Mouse (Mus musculus): ENCODE results near the gene Vpreb1. TPM values are rescaled to one million over a fixed set of nuclear protein-coding genes. Genes with fewer than 3 reads are reported as not detected.
A peak's percentile ranks its signal among the peaks of the same experiment; 100 is the strongest.

Vpreb1 gene
- polyA plus RNA-seq, 1 experiment, result 0.83 TPM

DNA sequence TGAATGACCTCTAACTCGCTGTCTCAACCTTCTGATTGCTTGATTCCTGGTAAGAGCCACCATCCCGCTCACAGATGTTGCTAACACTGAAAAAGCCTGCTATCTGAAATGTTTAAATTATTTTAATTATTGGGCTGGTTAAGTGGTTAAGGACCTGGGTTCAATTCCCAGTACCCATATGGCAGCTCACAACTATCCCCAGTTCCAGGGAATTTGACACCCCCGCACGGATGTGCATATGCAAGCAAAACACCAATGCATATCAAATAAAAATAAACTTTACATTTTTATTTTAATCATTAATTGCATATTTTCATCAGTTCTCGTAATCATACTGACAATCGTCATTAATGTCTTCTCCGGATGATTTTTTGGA, 414 bp downstream of the Vpreb1 start:
- H3K36me3 ChIP-seq (ENCODE audit: control insufficient read depth, insufficient read depth), result peaks cover 3% of the 10 kb centered on the region
- peak overlapping the region; percentile 67 for H3K4me3 ChIP-seq
- H3K27me3 ChIP-seq (ENCODE audit: control insufficient read depth, insufficient read depth, insufficient read length), result no peaks in the 10 kb centered on the region
- H3ac ChIP-seq (ENCODE audit: control insufficient read depth, insufficient read length), result peak overlapping the region; percentile 47
- TF ChIP-seq TCF12 (IDR thresholded peaks at IDR 0.05; ENCODE audit: insufficient read depth, poor library complexity, severe bottlenecking), result no peak
- TF ChIP-seq E2F4 (IDR thresholded peaks at IDR 0.05; ENCODE audit: insufficient read depth), result no peak
- TF ChIP-seq TCF3 (IDR thresholded peaks at IDR 0.05; ENCODE audit: insufficient read length, low read depth), result no peak
- TF ChIP-seq USF1 (IDR thresholded peaks at IDR 0.05; ENCODE audit: low read depth), result no peak
- TF ChIP-seq POLR2AphosphoS2 (IDR thresholded peaks at IDR 0.05; ENCODE audit: insufficient read length, low read depth), result no peak
- no peak for TF ChIP-seq SRF (IDR thresholded peaks at IDR 0.05; ENCODE audit: control insufficient read depth, insufficient read length, low read depth)
- TF ChIP-seq POLR2A (IDR thresholded peaks at IDR 0.05; ENCODE audit: insufficient read length, low read depth), result no peak
- TF ChIP-seq MAX (IDR thresholded peaks at IDR 0.05; ENCODE audit: low read depth), result no peak
- TF ChIP-seq CEBPB (IDR thresholded peaks at IDR 0.05; ENCODE audit: insufficient read depth, poor library complexity, severe bottlenecking), result no peak
- TF ChIP-seq REST (IDR thresholded peaks at IDR 0.05; ENCODE audit: insufficient read depth, insufficient read length), result no peak
- TF ChIP-seq MYOG (IDR thresholded peaks at IDR 0.05; ENCODE audit: control insufficient read depth in 1 of 3, insufficient read depth in 1 of 3, insufficient read length in 2 of 3, low read depth in 2 of 3), result no peak
- no peak for TF ChIP-seq MYOD1 (IDR thresholded peaks at IDR 0.05; ENCODE audit: control insufficient read depth in 1 of 3, insufficient read length in 2 of 3, low read depth in 2 of 3)
- H3K79me2 ChIP-seq (ENCODE audit: control insufficient read depth, insufficient read depth), result peaks cover 38% of the 10 kb centered on the region
- H3K4me2 ChIP-seq (ENCODE audit: low read depth), result peak overlapping the region; percentile 86

DNA sequence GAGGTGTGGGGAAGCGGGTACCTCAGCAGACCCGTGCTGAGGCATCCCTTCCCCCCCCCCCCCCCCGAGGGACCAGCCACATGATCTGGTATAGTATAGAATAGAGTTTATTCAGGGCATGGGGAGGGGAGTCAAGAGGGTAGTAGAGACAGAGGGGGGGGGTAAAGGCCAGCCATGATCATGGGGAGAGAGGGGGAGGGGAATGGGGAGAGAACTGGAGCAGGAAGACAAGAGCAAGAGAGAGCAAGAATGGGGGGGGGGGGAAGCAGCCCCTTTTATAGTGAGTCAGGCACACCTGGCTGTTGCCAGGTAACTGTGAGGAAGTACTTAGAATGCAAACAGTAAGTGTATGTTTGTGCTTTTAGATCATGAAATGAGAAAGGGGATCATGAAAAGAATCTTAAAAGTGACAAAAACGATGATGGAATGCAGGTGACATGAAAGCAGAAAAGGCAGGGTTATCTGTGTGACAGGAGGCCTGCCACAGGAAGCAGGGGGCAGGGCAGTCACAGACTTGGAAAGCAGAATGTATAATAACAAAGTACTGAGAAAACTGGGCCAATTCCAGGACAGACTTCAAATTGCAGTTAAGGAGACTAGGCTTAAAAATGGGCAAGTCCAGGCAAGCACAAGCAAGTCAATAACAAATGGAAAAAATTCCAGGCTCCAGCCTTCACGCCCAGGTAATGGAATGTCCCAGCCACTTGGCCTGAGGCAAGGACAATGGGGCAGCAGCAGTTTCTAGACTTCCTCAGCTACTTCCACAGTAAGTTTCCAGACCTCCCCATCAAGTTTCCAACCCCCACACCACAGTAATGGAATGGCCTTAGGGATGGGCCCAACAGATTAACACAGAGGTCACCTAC, 4.7 kb downstream of the Vpreb1 start:
- Histone ChIP-seq H3K79me2 (ENCODE audit: control insufficient read depth, insufficient read depth) (no peaks in the 10 kb centered on the region), H3K27me3 (ENCODE audit: control insufficient read depth, insufficient read depth, insufficient read length) (peaks cover 9% of the 10 kb centered on the region), H3K36me3 (ENCODE audit: control insufficient read depth, insufficient read depth) (no peaks in the 10 kb centered on the region), H3ac (ENCODE audit: control insufficient read depth, insufficient read length) (no peak overlapping the region), H3K4me2 (ENCODE audit: low read depth) (no peak overlapping the region), H3K4me3 (no peak overlapping the region)
- TF ChIP-seq REST (IDR thresholded peaks at IDR 0.05; ENCODE audit: insufficient read depth, insufficient read length) (no peak), SRF (IDR thresholded peaks at IDR 0.05; ENCODE audit: control insufficient read depth, insufficient read length, low read depth) (no peak), MYOD1 (IDR thresholded peaks at IDR 0.05; ENCODE audit: control insufficient read depth in 1 of 3, insufficient read length in 2 of 3, low read depth in 2 of 3) (no peak), TCF12 (IDR thresholded peaks at IDR 0.05; ENCODE audit: insufficient read depth, poor library complexity, severe bottlenecking) (no peak)

DNA sequence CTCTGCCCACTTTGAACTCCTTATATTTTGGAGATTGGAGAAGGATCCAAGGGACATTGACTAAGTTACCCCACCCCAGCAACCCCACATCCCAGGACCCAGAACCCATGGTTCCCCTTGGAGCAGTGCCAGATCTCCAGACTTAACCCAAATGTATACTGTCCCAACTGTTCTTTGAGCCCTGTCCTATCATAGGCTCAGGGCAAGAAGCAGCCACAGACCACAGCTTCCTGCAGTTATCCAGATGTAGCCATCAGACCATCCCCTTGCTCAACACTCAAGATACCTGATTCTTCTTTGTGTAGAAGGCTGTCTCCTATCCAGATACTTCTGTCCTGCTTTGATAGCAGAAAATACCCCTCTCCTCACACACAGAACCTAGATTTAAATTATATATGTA, 5.4 kb downstream of the Vpreb1 start:
- Histone ChIP-seq H3ac (ENCODE audit: control insufficient read depth, insufficient read length) (no peak overlapping the region), H3K79me2 (ENCODE audit: control insufficient read depth, insufficient read depth) (no peaks in the 10 kb centered on the region), H3K27me3 (ENCODE audit: control insufficient read depth, insufficient read depth, insufficient read length) (peaks cover 9% of the 10 kb centered on the region), H3K4me2 (ENCODE audit: low read depth) (no peak overlapping the region), H3K4me3 (no peak overlapping the region), H3K36me3 (ENCODE audit: control insufficient read depth, insufficient read depth) (no peaks in the 10 kb centered on the region)
- TF ChIP-seq POLR2A (IDR thresholded peaks at IDR 0.05; ENCODE audit: insufficient read length, low read depth), result no peak
- no peak for TF ChIP-seq SRF (IDR thresholded peaks at IDR 0.05; ENCODE audit: control insufficient read depth, insufficient read length, low read depth)
- no peak for TF ChIP-seq USF1 (IDR thresholded peaks at IDR 0.05; ENCODE audit: low read depth)
- TF ChIP-seq E2F4 (IDR thresholded peaks at IDR 0.05; ENCODE audit: insufficient read depth), result no peak
- no peak for TF ChIP-seq TCF3 (IDR thresholded peaks at IDR 0.05; ENCODE audit: insufficient read length, low read depth)

DNA sequence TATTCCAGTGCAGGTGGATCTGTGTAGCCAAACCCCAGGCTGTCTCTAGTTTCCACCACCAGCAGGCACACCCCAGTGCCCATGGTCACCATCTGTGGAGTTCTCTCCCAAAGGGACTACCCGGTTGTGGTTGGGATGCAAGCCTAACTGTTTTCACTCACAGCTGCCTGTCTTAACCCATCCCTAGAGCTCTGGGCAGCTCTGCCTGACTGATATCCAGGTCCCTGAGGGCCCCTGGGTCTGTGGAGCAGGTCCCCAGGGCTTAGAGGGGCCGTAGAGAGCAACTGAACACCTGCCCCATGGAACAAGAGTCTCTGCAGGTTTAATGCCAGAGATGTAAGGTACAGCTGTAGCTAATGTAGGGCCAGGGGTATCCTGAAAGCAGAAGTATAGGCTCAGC, 6.7 kb downstream of the Vpreb1 start, which contains the start of gene Igll1:
TSS of gene Igll1 (minus strand) at position 8 of the 400 bp plus-strand sequence.
- Histone ChIP-seq H3K4me3 (no peak within 1 kb of the TSS), H3ac (ENCODE audit: control insufficient read depth, insufficient read length) (no peak within 1 kb of the TSS), H3K27me3 (ENCODE audit: control insufficient read depth, insufficient read depth, insufficient read length) (peaks cover 12% of the 10 kb centered on the region), H3K79me2 (ENCODE audit: control insufficient read depth, insufficient read depth) (no peaks in the 10 kb centered on the region), H3K4me2 (ENCODE audit: low read depth) (no peak within 1 kb of the TSS), H3K36me3 (ENCODE audit: control insufficient read depth, insufficient read depth) (no peaks in the 10 kb centered on the region)
- TF ChIP-seq TCF12 (IDR thresholded peaks at IDR 0.05; ENCODE audit: insufficient read depth, poor library complexity, severe bottlenecking), result no peak
- TF ChIP-seq POLR2A (IDR thresholded peaks at IDR 0.05; ENCODE audit: insufficient read length, low read depth), result no peak
- no peak for TF ChIP-seq TCF3 (IDR thresholded peaks at IDR 0.05; ENCODE audit: insufficient read length, low read depth)
- TF ChIP-seq USF1 (IDR thresholded peaks at IDR 0.05; ENCODE audit: low read depth), result no peak
- no peak for TF ChIP-seq POLR2AphosphoS2 (IDR thresholded peaks at IDR 0.05; ENCODE audit: insufficient read length, low read depth)
- no peak for TF ChIP-seq SRF (IDR thresholded peaks at IDR 0.05; ENCODE audit: control insufficient read depth, insufficient read length, low read depth)
- no peak for TF ChIP-seq MAX (IDR thresholded peaks at IDR 0.05; ENCODE audit: low read depth)
- TF ChIP-seq MYOD1 (IDR thresholded peaks at IDR 0.05; ENCODE audit: control insufficient read depth in 1 of 3, insufficient read length in 2 of 3, low read depth in 2 of 3), result no peak
- no peak for TF ChIP-seq CEBPB (IDR thresholded peaks at IDR 0.05; ENCODE audit: insufficient read depth, poor library complexity, severe bottlenecking)
- no peak for TF ChIP-seq MYOG (IDR thresholded peaks at IDR 0.05; ENCODE audit: control insufficient read depth in 1 of 3, insufficient read depth in 1 of 3, insufficient read length in 2 of 3, low read depth in 2 of 3)
- no peak for TF ChIP-seq E2F4 (IDR thresholded peaks at IDR 0.05; ENCODE audit: insufficient read depth)
- TF ChIP-seq REST (IDR thresholded peaks at IDR 0.05; ENCODE audit: insufficient read depth, insufficient read length), result no peak

DNA sequence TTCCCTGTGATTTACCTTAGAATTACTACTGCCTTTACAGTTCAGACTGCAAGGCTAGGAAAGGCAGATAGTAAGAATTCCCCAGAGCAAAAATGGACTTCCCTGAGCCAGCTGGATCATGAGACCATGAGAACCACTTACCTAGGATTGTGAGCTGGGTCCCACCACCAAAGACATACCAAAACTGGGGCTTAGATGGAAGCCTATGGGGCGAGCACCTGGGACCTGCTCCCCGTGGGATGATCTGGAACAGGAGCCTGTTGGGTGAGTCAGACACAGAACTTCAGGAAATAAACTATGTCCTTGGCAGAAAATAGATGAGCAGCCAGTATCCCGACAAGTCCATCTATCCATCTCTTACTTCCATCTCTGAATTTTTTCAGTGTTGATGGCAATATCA, 8.4 kb downstream of the Vpreb1 start:
- TF ChIP-seq MAX (IDR thresholded peaks at IDR 0.05; ENCODE audit: low read depth) (no peak), POLR2AphosphoS2 (IDR thresholded peaks at IDR 0.05; ENCODE audit: insufficient read length, low read depth) (no peak), USF1 (IDR thresholded peaks at IDR 0.05; ENCODE audit: low read depth) (no peak), SRF (IDR thresholded peaks at IDR 0.05; ENCODE audit: control insufficient read depth, insufficient read length, low read depth) (no peak), TCF12 (IDR thresholded peaks at IDR 0.05; ENCODE audit: insufficient read depth, poor library complexity, severe bottlenecking) (no peak), POLR2A (IDR thresholded peaks at IDR 0.05; ENCODE audit: insufficient read length, low read depth) (no peak), MYOG (IDR thresholded peaks at IDR 0.05; ENCODE audit: control insufficient read depth in 1 of 3, insufficient read depth in 1 of 3, insufficient read length in 2 of 3, low read depth in 2 of 3) (no peak), REST (IDR thresholded peaks at IDR 0.05; ENCODE audit: insufficient read depth, insufficient read length) (no peak), CEBPB (IDR thresholded peaks at IDR 0.05; ENCODE audit: insufficient read depth, poor library complexity, severe bottlenecking) (no peak)
- H3K27me3 ChIP-seq (ENCODE audit: control insufficient read depth, insufficient read depth, insufficient read length), result peaks cover 12% of the 10 kb centered on the region
- H3K4me2 ChIP-seq (ENCODE audit: low read depth), result no peak overlapping the region
- H3ac ChIP-seq (ENCODE audit: control insufficient read depth, insufficient read length), result no peak overlapping the region
- H3K4me3 ChIP-seq, result no peak overlapping the region
- no peaks in the 10 kb centered on the region for H3K79me2 ChIP-seq (ENCODE audit: control insufficient read depth, insufficient read depth)
- no peaks in the 10 kb centered on the region for H3K36me3 ChIP-seq (ENCODE audit: control insufficient read depth, insufficient read depth)

Data from myocyte (in vitro differentiated cells).